Mouse (Mus musculus) heart, embryonic 13.5 days (tissue): ENCODE measurements at regions not wholly inside any gene's neighbourhood (a gene's known extent, or its start where the extent isn't known, plus 50 kb on each side); places are given as distances from the start of the nearest gene placed in this dataset.
A peak's percentile ranks its signal among the peaks of the same experiment; 100 is the strongest.
"Not testable (repeated sequence)": the region's sequence is repeated elsewhere in the genome, so short reads cannot be mapped to it uniquely, and the experiment has no call there.

Source experiments
- ATAC-seq: fragments of 200-750 bp; cut with Nextera tagmentation; 2 replicates; pipeline ENCODE4 v1.8.0; 2017; ENCODE audit warnings: moderate TSS enrichment; ENCODE audit not compliant: insufficient number of reproducible peaks, low FRiP score, low TSS enrichment; ENCODE audit errors: extremely low read depth
- H3K27ac ChIP-seq: fragments of 300-500 bp; sonication (generic); replicated peaks from 2 replicates; pipeline ENCODE4 v1.5.1; 2015; ENCODE audit warnings: moderate library complexity, mild to moderate bottlenecking, inconsistent platforms
- H3K27me3 ChIP-seq: fragments of 300-500 bp; sonication (generic); replicated peaks from 2 replicates; pipeline ENCODE4 v1.6.1; 2015; ENCODE audit warnings: mild to moderate bottlenecking, inconsistent platforms
- H3K36me3 ChIP-seq: fragments of 300-500 bp; sonication (generic); 2 replicates; pipeline ENCODE4 v1.6.1; 2015; ENCODE audit warnings: mild to moderate bottlenecking, inconsistent platforms
- H3K4me1 ChIP-seq: fragments of 300-500 bp; sonication (generic); 2 replicates; pipeline ENCODE4 v1.6.1; 2015; ENCODE audit warnings: inconsistent platforms
- H3K4me2 ChIP-seq: fragments of 300-500 bp; sonication (generic); 2 replicates; pipeline ENCODE4 v1.6.1; 2015; ENCODE audit warnings: inconsistent platforms, mild to moderate bottlenecking, moderate library complexity
- H3K4me3 ChIP-seq: fragments of 300-500 bp; sonication (generic); 2 replicates; pipeline ENCODE4 v1.5.1; 2015; ENCODE audit warnings: moderate library complexity, mild to moderate bottlenecking, inconsistent platforms
- H3K9ac ChIP-seq: fragments of 300-500 bp; sonication (generic); 2 replicates; pipeline ENCODE4 v1.6.1; 2015; ENCODE audit warnings: inconsistent platforms, mild to moderate bottlenecking, moderate library complexity
- H3K9me3 ChIP-seq: fragments of 300-500 bp; sonication (generic); 2 replicates; pipeline ENCODE4 v1.6.1; 2016; ENCODE audit warnings: inconsistent platforms
- WGBS: fragments of 180-500 bp; shearing (Covaris S2); methylation state at CpG from one replicate; pipeline ENCODE4 v1.1.7; 2015; ENCODE audit warnings: mixed read lengths; 5-methylcytosine and 5-hydroxymethylcytosine counted together

GRCm38 (mm10) chr2:166516261-166516660 is 197.4 kb downstream of the Prex1 start:
- 72% methylated on average over 1 of the region's 1 CpGs for WGBS

DNA sequence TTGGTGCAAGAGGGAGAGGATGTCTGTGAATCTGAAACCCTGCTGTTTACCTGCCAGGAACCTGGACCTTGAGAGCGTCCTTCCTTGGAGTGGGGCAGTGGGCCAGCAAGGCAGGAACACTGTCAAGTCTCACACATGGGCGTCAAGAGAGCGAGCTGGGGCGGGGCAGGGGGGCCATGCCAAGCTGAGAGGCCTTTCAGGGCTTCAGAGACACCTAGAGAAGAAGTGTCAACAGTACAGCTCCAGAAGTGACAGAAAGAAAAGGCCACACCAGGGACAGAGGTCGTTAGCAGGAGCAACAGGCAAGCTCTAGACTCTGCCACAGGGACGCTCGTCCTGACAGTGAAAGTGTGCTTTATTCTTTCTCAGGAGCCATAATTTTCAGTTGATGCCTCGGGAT is 199.0 kb downstream of the Prex1 start:
- H3K4me3 ChIP-seq: no peak overlapping the region
- H3K4me1 ChIP-seq: peaks cover 64% of the 10 kb centered on the region
- H3K36me3 ChIP-seq: no peaks in the 10 kb centered on the region
- peak overlapping the region; percentile 50; the same call in 1 of the 2 replicates for H3K9ac ChIP-seq
- no peak for ATAC-seq
- 28% methylated on average over 8 of the region's 8 CpGs for WGBS
- no peaks in the 10 kb centered on the region for H3K27me3 ChIP-seq
- H3K27ac ChIP-seq: peak overlapping the region; percentile 76
- no peaks in the 10 kb centered on the region for H3K9me3 ChIP-seq
- peak overlapping the region; percentile 26 for H3K4me2 ChIP-seq

More at GRCm38 (mm10) chr2:166516261-166516660, 197.4 kb downstream of the Prex1 start:
- no peaks in the 10 kb centered on the region for H3K36me3 ChIP-seq
- no peaks in the 10 kb centered on the region for H3K9me3 ChIP-seq
- no peak overlapping the region for H3K4me2 ChIP-seq
- H3K4me3 ChIP-seq: no peak overlapping the region
- no peak overlapping the region for H3K9ac ChIP-seq
- peaks cover 57% of the 10 kb centered on the region for H3K4me1 ChIP-seq
- 0 out of 2 replicates have a peak overlapping the region, but pooled peaks have one; percentile 70 for H3K27ac ChIP-seq
- no peaks in the 10 kb centered on the region for H3K27me3 ChIP-seq
- no peak for ATAC-seq

- H3K4me3 ChIP-seq: no peak overlapping the region
- 77% methylated on average over 8 of the region's 8 CpGs for WGBS
- peaks cover 57% of the 10 kb centered on the region for H3K4me1 ChIP-seq
- peaks cover 7% of the 10 kb centered on the region for H3K9me3 ChIP-seq
- H3K4me2 ChIP-seq: no peak overlapping the region
- no peak overlapping the region for H3K27ac ChIP-seq
- H3K27me3 ChIP-seq: no peaks in the 10 kb centered on the region
- ATAC-seq: no peak
- no peaks in the 10 kb centered on the region for H3K36me3 ChIP-seq
- no peak overlapping the region for H3K9ac ChIP-seq
These were observed 201.1 kb downstream of the Prex1 start for GRCm38 (mm10) chr2:166512488-166512887.

DNA sequence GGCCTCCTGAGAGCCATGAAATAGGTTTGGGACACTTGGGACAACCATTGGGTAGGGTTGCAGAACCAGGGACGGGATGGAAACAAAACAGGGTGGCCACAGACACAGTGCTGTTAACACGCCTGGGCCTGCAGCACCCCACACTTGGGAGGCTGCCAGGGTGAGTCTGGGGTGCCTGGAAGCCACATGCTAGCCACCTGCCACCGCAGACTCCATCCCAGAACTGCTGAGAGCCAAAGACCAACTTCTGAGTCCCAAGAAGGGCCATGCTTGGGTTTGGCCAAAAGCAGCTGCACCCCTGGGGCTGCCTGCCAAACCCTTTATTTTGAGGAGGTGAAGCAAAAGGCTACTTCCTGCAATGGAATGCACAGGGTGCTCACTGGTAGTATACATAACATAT is 202.2 kb downstream of the Prex1 start:
- H3K4me2 ChIP-seq, H3K9me3 ChIP-seq, ATAC-seq, H3K9ac ChIP-seq, H3K27me3 ChIP-seq, H3K4me3 ChIP-seq, H3K36me3 ChIP-seq: not testable (repeated sequence)
- Histone ChIP-seq H3K27ac (0 out of 2 replicates have a peak overlapping the region, but pooled peaks have one; percentile 71), H3K4me1 (peaks cover 47% of the 10 kb centered on the region)
- 73% methylated on average over 3 of the region's 3 CpGs for WGBS

GRCm38 (mm10) chr2:166510776-166511175 is 202.9 kb downstream of the Prex1 start:
- peak overlapping the region; percentile 71 for H3K27ac ChIP-seq
- ATAC-seq: no peak
- no peak overlapping the region for H3K4me3 ChIP-seq
- H3K4me1 ChIP-seq: peaks cover 46% of the 10 kb centered on the region
- WGBS: 40% methylated on average over 4 of the region's 4 CpGs
- no peak overlapping the region; the same call in 1 of the 2 replicates for H3K9ac ChIP-seq
- H3K9me3 ChIP-seq: peaks cover 7% of the 10 kb centered on the region
- no peak overlapping the region for H3K4me2 ChIP-seq
- no peaks in the 10 kb centered on the region for H3K36me3 ChIP-seq
- H3K27me3 ChIP-seq: no peaks in the 10 kb centered on the region

DNA sequence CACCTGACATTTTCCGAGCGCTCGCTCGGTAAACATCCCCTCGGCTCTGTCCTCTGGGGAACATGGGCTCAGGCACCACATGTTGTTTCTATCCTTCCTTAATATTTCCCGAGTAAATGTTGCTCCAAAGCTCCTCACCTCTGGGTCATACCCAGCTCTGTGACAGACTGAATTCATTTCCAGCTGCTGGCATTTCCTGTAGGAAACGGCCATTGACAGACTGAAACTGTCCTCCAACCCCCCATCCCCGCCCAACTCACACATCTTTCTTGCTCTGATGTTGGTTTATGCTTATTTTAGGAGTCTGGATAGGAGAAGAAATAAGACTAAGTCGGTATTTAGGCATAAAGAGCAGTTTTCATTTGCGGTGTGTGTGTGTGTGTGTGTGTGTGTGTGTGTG is 204.0 kb downstream of the Prex1 start:
- Histone ChIP-seq H3K4me1 (peaks cover 47% of the 10 kb centered on the region), H3K27ac (no peak overlapping the region), H3K9ac (no peak overlapping the region), H3K36me3 (no peaks in the 10 kb centered on the region), H3K4me3 (no peak overlapping the region), H3K4me2 (no peak overlapping the region), H3K9me3 (peaks cover 7% of the 10 kb centered on the region), H3K27me3 (no peaks in the 10 kb centered on the region)
- 79% methylated on average over 10 of the region's 10 CpGs for WGBS
- ATAC-seq: no peak

GRCm38 (mm10) chr2:166508656-166509420 is 204.8 kb downstream of the Prex1 start:
- Histone ChIP-seq H3K4me1 (peaks cover 46% of the 10 kb centered on the region), H3K36me3 (no peaks in the 10 kb centered on the region), H3K4me2 (no peak overlapping the region), H3K4me3 (no peak overlapping the region), H3K9me3 (peaks cover 7% of the 10 kb centered on the region), H3K27ac (no peak overlapping the region), H3K9ac (no peak overlapping the region), H3K27me3 (no peaks in the 10 kb centered on the region)
- 70% methylated on average over 8 of the region's 8 CpGs for WGBS
- no peak for ATAC-seq

- H3K27me3 ChIP-seq: no peaks in the 10 kb centered on the region
- H3K27ac ChIP-seq: no peak overlapping the region; the same call in 1 of the 2 replicates
- WGBS: 53% methylated on average over 9 of the region's 9 CpGs
- no peaks in the 10 kb centered on the region for H3K36me3 ChIP-seq
- ATAC-seq: no peak
- peaks cover 7% of the 10 kb centered on the region for H3K9me3 ChIP-seq
- H3K4me2 ChIP-seq: no peak overlapping the region
- no peak overlapping the region for H3K9ac ChIP-seq
- peaks cover 22% of the 10 kb centered on the region for H3K4me1 ChIP-seq
- no peak overlapping the region for H3K4me3 ChIP-seq
These were observed 208.3 kb downstream of the Prex1 start for GRCm38 (mm10) chr2:166505309-166505708.

DNA sequence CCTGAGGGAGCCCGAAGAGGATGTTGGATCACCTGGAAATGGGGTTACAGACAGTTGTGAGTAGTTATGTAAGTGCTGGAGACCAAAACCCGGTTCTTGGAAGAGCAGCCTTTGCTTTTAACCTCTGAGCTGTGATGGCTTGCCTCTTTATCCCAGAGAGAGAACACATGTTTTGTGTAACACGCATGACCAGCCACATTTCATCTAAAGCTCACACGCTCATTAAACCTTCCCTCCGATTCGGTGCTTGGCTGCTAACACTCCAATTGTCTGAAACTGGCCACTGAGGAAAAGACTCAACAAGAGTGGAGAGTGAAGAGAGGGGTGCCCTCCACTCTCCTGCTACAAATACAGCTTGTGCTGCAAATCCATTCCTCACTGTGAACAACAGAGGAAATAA is 210.0 kb downstream of the Prex1 start:
- H3K4me3 ChIP-seq: no peak overlapping the region
- H3K27ac ChIP-seq: no peak overlapping the region
- ATAC-seq: no peak
- no peak overlapping the region for H3K4me2 ChIP-seq
- H3K4me1 ChIP-seq: peaks cover 19% of the 10 kb centered on the region
- no peaks in the 10 kb centered on the region for H3K36me3 ChIP-seq
- WGBS: 78% methylated on average over 6 of the region's 6 CpGs
- H3K9me3 ChIP-seq: 0 out of 2 replicates have a peak, but pooled peaks cover 2% of the 10 kb centered on the region
- no peak overlapping the region for H3K9ac ChIP-seq
- H3K27me3 ChIP-seq: no peaks in the 10 kb centered on the region

GRCm38 (mm10) chr2:166492895-166493294 is 220.7 kb downstream of the Prex1 start:
- Histone ChIP-seq H3K27me3 (no peaks in the 10 kb centered on the region), H3K9ac (no peak overlapping the region), H3K4me1 (peaks cover 36% of the 10 kb centered on the region), H3K36me3 (no peaks in the 10 kb centered on the region), H3K4me3 (no peak overlapping the region), H3K9me3 (no peaks in the 10 kb centered on the region), H3K4me2 (no peak overlapping the region), H3K27ac (no peak overlapping the region)
- no peak for ATAC-seq
- WGBS: 73% methylated on average over 12 of the region's 12 CpGs

- H3K36me3 ChIP-seq: no peaks in the 10 kb centered on the region
- H3K4me1 ChIP-seq: peaks cover 41% of the 10 kb centered on the region
- no peak overlapping the region for H3K4me2 ChIP-seq
- H3K9ac ChIP-seq: no peak overlapping the region
- ATAC-seq: no peak
- H3K9me3 ChIP-seq: no peaks in the 10 kb centered on the region
- WGBS: 60% methylated on average over 12 of the region's 12 CpGs
- no peaks in the 10 kb centered on the region for H3K27me3 ChIP-seq
- no peak overlapping the region for H3K4me3 ChIP-seq
- no peak overlapping the region for H3K27ac ChIP-seq
These were observed 221.2 kb downstream of the Prex1 start for GRCm38 (mm10) chr2:166492421-166492820.

DNA sequence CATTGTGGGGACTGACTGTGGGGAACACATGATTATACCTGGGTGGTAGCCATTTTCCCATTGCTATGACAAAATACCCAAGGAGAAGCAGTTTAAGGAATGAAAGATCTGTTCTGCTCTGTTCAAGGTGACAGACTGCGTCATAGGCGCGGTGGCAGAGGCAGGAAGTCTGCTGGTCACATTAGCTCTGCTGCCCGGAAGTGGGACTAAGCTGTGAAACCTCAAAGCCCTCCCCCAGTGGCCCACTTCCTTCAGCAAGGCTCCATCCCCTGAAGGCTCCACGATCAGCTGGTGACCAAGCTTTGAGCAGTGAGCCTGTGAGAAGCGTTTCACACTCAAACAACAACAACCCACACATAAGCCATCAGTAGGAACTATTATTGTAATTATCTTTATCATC is 221.8 kb downstream of the Prex1 start:
- Histone ChIP-seq H3K4me1 (peaks cover 45% of the 10 kb centered on the region), H3K27ac (no peak overlapping the region), H3K9me3 (no peaks in the 10 kb centered on the region), H3K9ac (no peak overlapping the region), H3K4me3 (no peak overlapping the region), H3K27me3 (no peaks in the 10 kb centered on the region), H3K4me2 (no peak overlapping the region), H3K36me3 (no peaks in the 10 kb centered on the region)
- ATAC-seq: no peak
- 66% methylated on average over 6 of the region's 6 CpGs for WGBS
